Mouse (Mus musculus) liver, adult 2 months (tissue): ENCODE data around the gene Bach2. TPM values are rescaled to one million over a fixed set of nuclear protein-coding genes. Genes with fewer than 3 reads are reported as not detected.

Source experiments
- DNase-seq: peaks from one replicate; pipeline ENCODE4 v3.0.0-alpha.2; 2011; ENCODE audit warnings: low read depth, low spot score; ENCODE audit errors: extremely low read depth
- H3K27ac ChIP-seq: fragments of 200-500 bp; replicated peaks from 2 replicates; pipeline ENCODE4 v1.5.1; 2012; ENCODE audit warnings: low read depth, mild to moderate bottlenecking, control low read depth, inconsistent platforms, low read length; ENCODE audit not compliant: insufficient read depth
- H3K27me3 ChIP-seq: fragments of 200-500 bp; 2 replicates; pipeline ENCODE4 v1.6.1; 2012; ENCODE audit warnings: mild to moderate bottlenecking, moderate library complexity, low read length, inconsistent platforms; ENCODE audit not compliant: control insufficient read depth, insufficient read depth
- H3K36me3 ChIP-seq: fragments of 200-500 bp; 2 replicates; pipeline ENCODE4 v1.6.1; 2012; ENCODE audit warnings: low read length, inconsistent platforms; ENCODE audit not compliant: control insufficient read depth, insufficient read depth
- H3K4me1 ChIP-seq: fragments of 200-500 bp; 2 replicates; pipeline ENCODE4 v1.6.1; 2011; ENCODE audit warnings: low read length; ENCODE audit not compliant: control insufficient read depth, insufficient read depth
- H3K4me3 ChIP-seq: fragments of 200-500 bp; 2 replicates; pipeline ENCODE4 v1.5.1; 2011; ENCODE audit warnings: low read depth, mild to moderate bottlenecking, control low read depth, low read length, moderate library complexity; ENCODE audit not compliant: insufficient read depth
- H3K79me2 ChIP-seq: fragments of 200-500 bp; 2 replicates; pipeline ENCODE4 v1.6.1; 2012; ENCODE audit warnings: inconsistent platforms, mild to moderate bottlenecking, low read length, moderate library complexity; ENCODE audit not compliant: control insufficient read depth, insufficient read depth
- H3K9ac ChIP-seq: fragments of 200-500 bp; 2 replicates; pipeline ENCODE4 v1.6.1; 2012; ENCODE audit warnings: low read depth, mild to moderate bottlenecking, control low read depth, inconsistent platforms, low read length
- CTCF ChIP-seq: fragments of 200-500 bp; IDR thresholded peaks from 2 replicates; pipeline ENCODE4 v1.5.1; 2011; ENCODE audit warnings: low read depth, low read length, control low read depth
- POLR2A ChIP-seq: fragments of 200-500 bp; IDR thresholded peaks from 2 replicates; pipeline ENCODE4 v1.6.1; 2011; ENCODE audit warnings: low read length, control low read depth; ENCODE audit not compliant: insufficient read depth; ENCODE audit errors: extremely low read depth
- WGBS: fragments of 180-500 bp; shearing (Covaris S2); methylation state at CpG from one replicate; pipeline ENCODE4 v1.1.7; 2018; 5-methylcytosine and 5-hydroxymethylcytosine counted together
- polyA plus RNA-seq: library from polyadenylated mRNA; depleted of rRNA; stranded (reverse); fragments of >200 nt; gene quantifications from 2 replicates; pipeline ENCODE4 v1.2.3, GENCODE M21; 2012
- total RNA-seq: library from RNA; depleted of rRNA; stranded (reverse); fragments of >200 nt; gene quantifications from 2 replicates; pipeline ENCODE4 v1.2.3, GENCODE M21; 2014

The Bach2 gene
- total and polyA plus RNA-seq, 2 experiments: 2.1 to 6.0 TPM

- no peak overlapping the region for H3K4me3 ChIP-seq
- 78% methylated on average over 3 of the region's 3 CpGs for WGBS
- no peak overlapping the region for H3K9ac ChIP-seq
Observed at GRCm38 (mm10) chr4:32325596-32325995, 87.0 kb downstream of the Bach2 start.

GRCm38 (mm10) chr4:32326279-32326678, 87.7 kb downstream of the Bach2 start:
- DNase-seq: no peak
- Histone ChIP-seq H3K79me2 (peaks cover 4% of the 10 kb centered on the region; the same call in 1 of the 2 replicates), H3K4me1 (no peaks in the 10 kb centered on the region; the same call in 1 of the 2 replicates), H3K27me3 (no peaks in the 10 kb centered on the region), H3K4me3 (no peak overlapping the region), H3K9ac (no peak overlapping the region), H3K27ac (no peak overlapping the region), H3K36me3 (0 out of 2 replicates have a peak, but pooled peaks cover 2% of the 10 kb centered on the region)
- 88% methylated on average over 10 of the region's 10 CpGs for WGBS
- TF ChIP-seq CTCF: no peak

More at GRCm38 (mm10) chr4:32325596-32325995, 87.0 kb downstream of the Bach2 start:
- TF ChIP-seq CTCF (no peak), POLR2A (no peak)
- DNase-seq: no peak
- H3K4me1 ChIP-seq: no peaks in the 10 kb centered on the region; the same call in 1 of the 2 replicates
- H3K27ac ChIP-seq: no peak overlapping the region
- no peaks in the 10 kb centered on the region for H3K27me3 ChIP-seq
- H3K36me3 ChIP-seq: 0 out of 2 replicates have a peak, but pooled peaks cover 2% of the 10 kb centered on the region
- peaks cover 7% of the 10 kb centered on the region; the same call in 1 of the 2 replicates for H3K79me2 ChIP-seq

- TF ChIP-seq POLR2A (no peak), CTCF (no peak)
- Histone ChIP-seq H3K4me1 (no peaks in the 10 kb centered on the region; the same call in 1 of the 2 replicates), H3K36me3 (0 out of 2 replicates have a peak, but pooled peaks cover 2% of the 10 kb centered on the region), H3K27me3 (no peaks in the 10 kb centered on the region), H3K4me3 (no peak overlapping the region), H3K79me2 (peaks cover 4% of the 10 kb centered on the region; the same call in 1 of the 2 replicates), H3K27ac (no peak overlapping the region), H3K9ac (no peak overlapping the region)
- DNase-seq: no peak
- WGBS: 92% methylated on average over 3 of the region's 3 CpGs
Observed at GRCm38 (mm10) chr4:32326860-32327259, 88.3 kb downstream of the Bach2 start.

- H3K4me3 ChIP-seq: no peak overlapping the region
- no peaks in the 10 kb centered on the region for H3K27me3 ChIP-seq
- no peak overlapping the region for H3K9ac ChIP-seq
- H3K4me1 ChIP-seq: no peaks in the 10 kb centered on the region; the same call in 1 of the 2 replicates
- no peak for TF ChIP-seq CTCF
- no peak for TF ChIP-seq POLR2A
- no peak for DNase-seq
- 0 out of 2 replicates have a peak, but pooled peaks cover 2% of the 10 kb centered on the region for H3K36me3 ChIP-seq
- H3K27ac ChIP-seq: no peak overlapping the region
- peaks cover 4% of the 10 kb centered on the region; the same call in 1 of the 2 replicates for H3K79me2 ChIP-seq
- WGBS: 84% methylated on average over 5 of the region's 5 CpGs
Observed at GRCm38 (mm10) chr4:32327626-32328025, 89.0 kb downstream of the Bach2 start.

- Histone ChIP-seq H3K4me1 (no peaks in the 10 kb centered on the region; the same call in 1 of the 2 replicates), H3K27ac (no peak overlapping the region), H3K4me3 (no peak overlapping the region), H3K9ac (no peak overlapping the region), H3K27me3 (no peaks in the 10 kb centered on the region), H3K79me2 (peaks cover 4% of the 10 kb centered on the region; the same call in 1 of the 2 replicates), H3K36me3 (0 out of 2 replicates have a peak, but pooled peaks cover 2% of the 10 kb centered on the region)
- no peak for TF ChIP-seq POLR2A
- no peak for TF ChIP-seq CTCF
- no peak for DNase-seq
- WGBS: 77% methylated on average over 2 of the region's 2 CpGs
Observed at GRCm38 (mm10) chr4:32328561-32328960, 90.0 kb downstream of the Bach2 start.

- Histone ChIP-seq H3K27me3 (no peaks in the 10 kb centered on the region), H3K27ac (no peak overlapping the region), H3K79me2 (no peaks in the 10 kb centered on the region; the same call in 1 of the 2 replicates), H3K36me3 (no peaks in the 10 kb centered on the region), H3K9ac (no peak overlapping the region), H3K4me3 (no peak overlapping the region), H3K4me1 (no peaks in the 10 kb centered on the region; the same call in 1 of the 2 replicates)
- WGBS: 28% methylated on average over 8 of the region's 8 CpGs
- no peak for DNase-seq
- TF ChIP-seq POLR2A: no peak
Observed at GRCm38 (mm10) chr4:32330584-32331314, 92.1 kb downstream of the Bach2 start.
